ENCODE assay signal across 31 mouse cellular contexts in the genomic region with DNA sequence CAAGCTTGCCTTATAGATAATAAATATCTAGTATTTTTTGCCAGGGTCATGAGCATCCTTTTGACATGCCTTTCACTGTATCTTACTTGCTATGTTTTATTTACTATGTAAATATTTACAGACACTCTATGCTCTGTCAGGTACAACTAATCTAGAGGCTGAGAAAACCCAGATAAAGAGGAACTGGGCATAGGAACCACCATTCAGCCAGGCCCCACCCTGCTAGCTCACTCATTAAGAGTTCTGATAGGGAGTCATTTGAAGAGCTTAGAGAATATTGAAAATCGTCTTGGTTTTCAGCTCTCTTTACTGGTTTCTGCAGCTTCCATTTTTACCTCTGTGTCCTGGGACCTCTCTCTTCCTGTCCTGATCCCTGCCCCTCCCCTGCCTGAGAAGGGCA. TPM values are rescaled to one million over a fixed set of nuclear protein-coding genes. Genes with fewer than 3 reads are reported as not detected.
DNase-seq lines count a peak whose midpoint lies in the region; ATAC-seq and TF ChIP-seq lines count a peak whose summit lies in the region.
"Had no signal": no experiment of that assay in that cellular context is flagged by ENCODE, and none has a peak within 500 bp of the region (broad histone marks: within the 10 kb centered on the region; RNA-seq: fewer than 3 reads in every experiment).

No protein-coding gene starts in this region.

- ATAC-seq in liver, embryonic 12.5 days = 0 out of 2 replicates have a peak, but pooled peaks have one; percentile 30
- peak; percentile 41 for ATAC-seq in megakaryocyte progenitor cell, adult 5-6 weeks (replicated peaks; ENCODE audit: poor library complexity)
- ATAC-seq in megakaryocyte-erythroid progenitor cell, adult 5-6 weeks (replicated peaks; ENCODE audit: low FRiP score, low TSS enrichment, poor library complexity, severe bottlenecking) = no peak
- ATAC-seq: forebrain, postnatal 0 days; intestine, postnatal 0 days; Patski had no signal

- no peak overlapping the region for H3K4me2 ChIP-seq in liver, embryonic 12.5 days
- H3K4me2 ChIP-seq: embryonic facial prominence, embryonic 13.5 days; forebrain, embryonic 12.5 days; heart, embryonic 12.5 days; hindbrain, embryonic 14.5 days; kidney, embryonic 15.5 days; limb, embryonic 13.5 days; liver, embryonic 15.5 days had no signal

- WGBS in liver, embryonic 12.5 days (ENCODE audit: insufficient replicate concordance) = 4% methylated on average over 1 of the region's 1 CpGs

- H3K27me3 ChIP-seq in liver, embryonic 12.5 days (replicated peaks) = no peaks in the 10 kb centered on the region
- H3K27me3 ChIP-seq in MEL (ENCODE audit: control insufficient read depth in 1 of 2, insufficient read depth in 2 of 2, low read length in 2 of 2) = no peaks in the 10 kb centered on the region
- H3K27me3 ChIP-seq: embryonic facial prominence, embryonic 13.5 days; forebrain, embryonic 12.5 days; heart, embryonic 12.5 days; kidney, embryonic 15.5 days; limb, embryonic 13.5 days; liver, embryonic 15.5 days; Patski had no signal

- TF ChIP-seq POLR2A in MEL (IDR thresholded peaks at IDR 0.05; ENCODE audit: control insufficient read depth in 1 of 2, insufficient read depth in 1 of 2, low read depth in 1 of 2, low read length in 2 of 2, poor library complexity in 1 of 2) = no peak

- H3K9me3 ChIP-seq in liver, embryonic 12.5 days (replicated peaks) = no peaks in the 10 kb centered on the region
- H3K9me3 ChIP-seq in MEL (replicated peaks; ENCODE audit: insufficient read depth, low read length) = no peaks in the 10 kb centered on the region
- H3K9me3 ChIP-seq: embryonic facial prominence, embryonic 13.5 days; forebrain, embryonic 12.5 days; heart, embryonic 12.5 days; kidney, embryonic 15.5 days; limb, embryonic 13.5 days; liver, embryonic 15.5 days had no signal

- H3K79me2 ChIP-seq in MEL (ENCODE audit: control insufficient read depth, insufficient read depth, low read length, poor library complexity) = no peaks in the 10 kb centered on the region

- no peak overlapping the region for H3K4me3 ChIP-seq in liver, embryonic 12.5 days
- no peak overlapping the region for H3K4me3 ChIP-seq in MEL (ENCODE audit: control insufficient read depth in 1 of 2, insufficient read depth in 1 of 2, low read depth in 2 of 2, low read length in 2 of 2)
- H3K4me3 ChIP-seq: embryonic facial prominence, embryonic 13.5 days; forebrain, embryonic 12.5 days; heart, embryonic 12.5 days; kidney, embryonic 15.5 days; left cerebral cortex, adult 2 months; limb, embryonic 13.5 days; liver, embryonic 15.5 days had no signal

- no peak for TF ChIP-seq RAD21 in MEL (IDR thresholded peaks at IDR 0.05; ENCODE audit: low read depth, low read length)

- no peak for TF ChIP-seq CTCF in MEL (IDR thresholded peaks at IDR 0.05 in 2 of 3, conservative IDR thresholded peaks at IDR 0.05 in 1 of 3; ENCODE audit: control insufficient read depth in 1 of 3, insufficient read depth in 1 of 3, low read depth in 2 of 3, low read length in 3 of 3, poor library complexity in 1 of 3, severe bottlenecking in 1 of 3)

- peaks cover 22% of the 10 kb centered on the region for H3K4me1 ChIP-seq in liver, embryonic 12.5 days
- no peaks in the 10 kb centered on the region; a peak in 1 of 4 replicates for H3K4me1 ChIP-seq in MEL (ENCODE audit: control insufficient read depth in 1 of 2, insufficient read depth in 2 of 2, low read length in 2 of 2)

- no peaks in the 10 kb centered on the region for H3K36me3 ChIP-seq in liver, embryonic 12.5 days
- H3K36me3 ChIP-seq in MEL (ENCODE audit: control insufficient read depth in 1 of 2, insufficient read depth in 2 of 2, low read length in 2 of 2) = no peaks in the 10 kb centered on the region
- H3K36me3 ChIP-seq: embryonic facial prominence, embryonic 13.5 days; forebrain, embryonic 12.5 days; G1E; heart, embryonic 12.5 days; kidney, embryonic 15.5 days; limb, embryonic 13.5 days; liver, embryonic 15.5 days had no signal

- TF ChIP-seq EP300 in MEL (IDR thresholded peaks at IDR 0.05; ENCODE audit: low read depth in 1 of 2, low read length in 2 of 2) = no peak

- H3K27ac ChIP-seq in liver, embryonic 12.5 days = no peak overlapping the region
- no peak overlapping the region for H3K27ac ChIP-seq in MEL (ENCODE audit: control insufficient read depth, low read depth, low read length)
- H3K27ac ChIP-seq: embryonic facial prominence, embryonic 13.5 days; forebrain, embryonic 12.5 days; hindbrain, embryonic 14.5 days; kidney, embryonic 15.5 days; left cerebral cortex, adult 2 months; limb, embryonic 13.5 days; liver, embryonic 15.5 days had no signal

- DNase-seq in liver (no peak), MEL (ENCODE audit: low read depth, low spot score) (peak; percentile 44)
- DNase-seq in c-Kit-positive CD71-positive TER-119-positive erythroid progenitor cells, embryonic 14.5 days (ENCODE audit: low spot score) = peak; percentile 55
- no peak for DNase-seq in yolk sac, embryonic 10.5 days (ENCODE audit: low spot score)
- no peak for DNase-seq in gastrocnemius, postnatal 25 days
- DNase-seq: adrenal gland, postnatal 14 days; cerebellum, adult 8-10 months; cerebellum, postnatal 36 days; forebrain, postnatal 0 days; gastrocnemius, postnatal 10 days; heart, adult 18-20 months; kidney, postnatal 25 days; lung, postnatal 36 days; midbrain, embryonic 14.5 days; right cerebral cortex, adult 18-20 months; spleen, adult 18-20 months had no signal

- H3K9ac ChIP-seq in liver, embryonic 12.5 days = no peak overlapping the region
- no peak overlapping the region for H3K9ac ChIP-seq in MEL (ENCODE audit: control insufficient read depth, low read depth, low read length, poor library complexity, severe bottlenecking)
- H3K9ac ChIP-seq: embryonic facial prominence, embryonic 13.5 days; forebrain, embryonic 12.5 days; forebrain, postnatal 0 days; heart, embryonic 12.5 days; hindbrain, embryonic 14.5 days; kidney, embryonic 15.5 days; limb, embryonic 13.5 days; liver, embryonic 15.5 days had no signal

TF ChIP-seq in MEL, 35 proteins besides CTCF, POLR2A, EP300 and RAD21:
- TF ChIP-seq GABPA (IDR thresholded peaks at IDR 0.05; ENCODE audit: low read depth, low read length) (no peak), HCFC1 (IDR thresholded peaks at IDR 0.05; ENCODE audit: low read depth, low read length) (no peak), MXI1 (IDR thresholded peaks at IDR 0.05; ENCODE audit: low read depth, low read length) (no peak), SMC3 (IDR thresholded peaks at IDR 0.05; ENCODE audit: low read depth, low read length) (no peak)

RNA-seq across cellular contexts. Expression of a gene that starts 5.1 kb away (rescaled TPM):
- 0.53 and 0.75 TPM in 2 replicates for polyA plus RNA-seq in liver, embryonic 12.5 days (2016; fragmentation: Nextera tagmentation; extraction: Ambion mirVana)
- 0.13 and 0.42 TPM in 2 replicates for total RNA-seq in MEL (2012; rRNA removed)
- polyA plus RNA-seq in MEL (2012; ENCODE audit: insufficient read depth in 1 of 2, insufficient read length in 2 of 2, low read depth in 1 of 2, low replicate concordance in 2 of 2, missing spikeins in 1 of 2) = under 1 TPM in 1 of 2 experiments, not detected in 1; 0.61 TPM
- 0.96 and 1.3 TPM in 2 replicates for total RNA-seq in megakaryocyte progenitor cell, adult 5-6 weeks (2015)
- 0.87 and 1.0 TPM in 2 replicates for total RNA-seq in megakaryocyte progenitor cell, adult 5-6 weeks (2017)
- 0.89 and 1.2 TPM in 2 replicates for total RNA-seq in megakaryocyte-erythroid progenitor cell, adult 5-6 weeks (2014; fragmentation: Nextera tagmentation)
- 1.2 and 3.4 TPM in 2 replicates for total RNA-seq in megakaryocyte-erythroid progenitor cell, adult 5-6 weeks (2017)
- under 1 TPM; 0.72 to 0.99 TPM for total RNA-seq in gastrocnemius, postnatal 25 days (2021)
- polyA plus RNA-seq: C2C12, G1E had no signal

RNA-seq across cellular contexts. Expression of a gene that starts 17.9 kb away (rescaled TPM):
- 9.2 and 10.0 TPM in 2 replicates for polyA plus RNA-seq in liver, embryonic 12.5 days (2016; fragmentation: Nextera tagmentation; extraction: Ambion mirVana)
- total RNA-seq in MEL (2012; rRNA removed) = 0.69 and 0.89 TPM in 2 replicates
- 1 to 10 TPM in 1 of 2 experiments, not detected in 1; 3.0 TPM for polyA plus RNA-seq in MEL (2012; ENCODE audit: insufficient read depth in 1 of 2, insufficient read length in 2 of 2, low read depth in 1 of 2, low replicate concordance in 2 of 2, missing spikeins in 1 of 2)
- 23.2 and 25.2 TPM in 2 replicates for total RNA-seq in megakaryocyte progenitor cell, adult 5-6 weeks (2015)
- total RNA-seq in megakaryocyte progenitor cell, adult 5-6 weeks (2017) = 11.7 and 16.1 TPM in 2 replicates
- 27.8 and 37.9 TPM in 2 replicates for total RNA-seq in megakaryocyte-erythroid progenitor cell, adult 5-6 weeks (2014; fragmentation: Nextera tagmentation)
- 22.0 and 22.7 TPM in 2 replicates for total RNA-seq in megakaryocyte-erythroid progenitor cell, adult 5-6 weeks (2017)
- 1 to 10 TPM; 1.7 to 1.9 TPM for total RNA-seq in gastrocnemius, postnatal 25 days (2021)
- polyA plus RNA-seq: G1E had no signal

RNA-seq across cellular contexts. Expression of a gene that starts 36.1 kb away (rescaled TPM):
- polyA plus RNA-seq in liver, embryonic 12.5 days (2016; fragmentation: Nextera tagmentation; extraction: Ambion mirVana) = 3.1 and 4.1 TPM in 2 replicates
- total RNA-seq in MEL (2012; rRNA removed) = not detected in 2 replicates
- polyA plus RNA-seq in MEL (2012; ENCODE audit: insufficient read depth in 1 of 2, insufficient read length in 2 of 2, low read depth in 1 of 2, low replicate concordance in 2 of 2, missing spikeins in 1 of 2) = not detected
- total RNA-seq in megakaryocyte progenitor cell, adult 5-6 weeks (2015) = 17.4 and 19.1 TPM in 2 replicates
- 15.1 and 16.8 TPM in 2 replicates for total RNA-seq in megakaryocyte progenitor cell, adult 5-6 weeks (2017)
- 12.5 and 13.4 TPM in 2 replicates for total RNA-seq in megakaryocyte-erythroid progenitor cell, adult 5-6 weeks (2014; fragmentation: Nextera tagmentation)
- total RNA-seq in megakaryocyte-erythroid progenitor cell, adult 5-6 weeks (2017) = 9.9 and 18.6 TPM in 2 replicates
- total RNA-seq in gastrocnemius, postnatal 25 days (2021) = 1 to 10 TPM; 7.0 to 8.7 TPM
- polyA plus RNA-seq: C2C12, G1E had no signal

Comparison
In these comparisons a context has a peak if more than half of its experiments do, and no peak if none do; other contexts are left out.
1. DNase-seq: peak in MEL (single experiment) and c-Kit-positive CD71-positive TER-119-positive erythroid progenitor cells, embryonic 14.5 days (single experiment); none in liver (single experiment), yolk sac, embryonic 10.5 days (single experiment) and gastrocnemius, postnatal 25 days (single experiment).